Mouse (Mus musculus) embryo, embryonic 11.5 days (tissue): ENCODE measurements around the gene Olfr9.
"Not testable (repeated sequence)": the region's sequence is repeated elsewhere in the genome, so short reads cannot be mapped to it uniquely, and the experiment has no call there.

Source experiments
- DNase-seq: peaks from one replicate; pipeline ENCODE4 v3.0.0-alpha.2; 2012; ENCODE audit warnings: low read depth, low spot score

The Olfr9 gene

GRCm38 (mm10) chr10:129004032-129004920 lies 15.0 kb downstream of the Olfr9 start:
- DNase-seq, result no peak

- DNase-seq, result no peak
Observed at GRCm38 (mm10) chr10:129010288-129010841, 21.1 kb downstream of the Olfr9 start, which contains the start of gene Olfr763. Gene Olfr763 (plus strand): TSS chr10:129010791.

- DNase-seq, result not testable (repeated sequence)
Observed at GRCm38 (mm10) chr10:129011511-129011910, 22.3 kb downstream of the Olfr9 start.

- DNase-seq, result no peak
Observed at GRCm38 (mm10) chr10:129014477-129014876, 25.2 kb downstream of the Olfr9 start.

GRCm38 (mm10) chr10:129023319-129023718 lies 34.1 kb downstream of the Olfr9 start:
- DNase-seq, result no peak

- peak; percentile 20 for DNase-seq
Observed at GRCm38 (mm10) chr10:129026018-129026662, 36.9 kb downstream of the Olfr9 start.

GRCm38 (mm10) chr10:129028343-129028742 lies 39.1 kb downstream of the Olfr9 start:
- no peak for DNase-seq

GRCm38 (mm10) chr10:129039796-129040195 lies 50.6 kb downstream of the Olfr9 start, which contains the start of gene Olfr764-ps1:
Gene Olfr764-ps1 (minus strand): TSS chr10:129039896.
- DNase-seq, result no peak
